Mouse (Mus musculus) cerebellum, adult 9-10 months (tissue): ENCODE data around the gene Lurap1.

ENCODE experiments used
- DNase-seq: peaks from one replicate; pipeline ENCODE4 v3.0.0; 2022

Gene Lurap1

DNA sequence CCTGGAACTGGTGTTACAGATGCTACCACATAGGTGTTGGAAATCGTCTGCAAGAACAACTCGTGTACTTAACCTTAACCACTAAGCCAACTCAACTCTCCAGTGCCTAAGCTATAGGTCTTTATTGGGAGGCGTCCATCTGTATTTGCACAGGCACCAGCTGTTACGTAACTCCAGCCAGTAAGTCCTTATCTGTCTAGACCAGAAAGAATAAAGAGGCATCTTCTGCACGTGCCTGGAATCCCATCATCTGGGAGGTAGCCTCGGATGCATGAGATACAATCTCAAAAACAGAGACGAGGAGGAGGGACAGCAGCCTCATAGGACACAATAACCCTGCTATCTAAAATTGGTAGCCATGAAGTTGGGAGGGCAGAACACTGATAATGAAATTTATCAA, 50.2 kb downstream of the Lurap1 start:
- DNase-seq, result no peak

DNA sequence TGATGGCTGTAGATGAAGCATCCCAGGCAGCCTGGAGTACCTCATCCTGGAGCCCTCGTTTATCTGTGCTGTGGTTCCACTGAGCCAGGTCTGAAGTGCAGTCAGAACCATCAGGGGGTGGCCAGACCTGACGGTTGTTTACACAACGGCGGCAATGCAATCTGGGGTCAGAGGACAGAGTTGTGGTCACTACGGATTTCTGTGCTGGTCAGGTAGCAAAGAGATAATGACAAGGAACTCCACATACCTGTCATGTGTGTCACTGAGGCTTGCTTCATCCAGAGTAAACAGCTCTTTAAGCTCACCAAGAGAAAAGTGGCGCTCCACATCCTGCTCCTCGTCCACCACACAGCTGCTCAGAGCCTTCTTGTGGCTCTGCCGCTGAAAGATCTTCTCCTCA, 53.9 kb downstream of the Lurap1 start:
- no peak for DNase-seq

DNA sequence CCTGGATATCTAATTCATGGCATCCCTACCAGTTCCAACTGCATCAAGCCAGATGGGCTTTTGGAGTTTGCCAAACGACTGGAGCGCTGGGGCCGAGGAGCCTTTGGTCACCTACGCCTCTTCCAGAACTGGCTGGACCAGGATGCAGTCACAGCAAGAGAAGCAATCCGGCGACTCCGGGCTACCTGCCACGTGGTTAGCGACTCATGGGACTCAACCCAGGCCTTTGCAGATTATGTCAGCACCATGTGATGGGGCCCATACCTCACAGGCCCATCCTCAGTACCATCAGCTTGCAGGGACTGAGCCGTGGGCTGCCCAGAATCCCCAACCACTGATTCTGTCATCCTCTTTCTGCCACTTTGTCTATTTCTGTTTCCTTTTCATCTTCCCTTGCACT, 54.8 kb downstream of the Lurap1 start:
- DNase-seq, result no peak

DNA sequence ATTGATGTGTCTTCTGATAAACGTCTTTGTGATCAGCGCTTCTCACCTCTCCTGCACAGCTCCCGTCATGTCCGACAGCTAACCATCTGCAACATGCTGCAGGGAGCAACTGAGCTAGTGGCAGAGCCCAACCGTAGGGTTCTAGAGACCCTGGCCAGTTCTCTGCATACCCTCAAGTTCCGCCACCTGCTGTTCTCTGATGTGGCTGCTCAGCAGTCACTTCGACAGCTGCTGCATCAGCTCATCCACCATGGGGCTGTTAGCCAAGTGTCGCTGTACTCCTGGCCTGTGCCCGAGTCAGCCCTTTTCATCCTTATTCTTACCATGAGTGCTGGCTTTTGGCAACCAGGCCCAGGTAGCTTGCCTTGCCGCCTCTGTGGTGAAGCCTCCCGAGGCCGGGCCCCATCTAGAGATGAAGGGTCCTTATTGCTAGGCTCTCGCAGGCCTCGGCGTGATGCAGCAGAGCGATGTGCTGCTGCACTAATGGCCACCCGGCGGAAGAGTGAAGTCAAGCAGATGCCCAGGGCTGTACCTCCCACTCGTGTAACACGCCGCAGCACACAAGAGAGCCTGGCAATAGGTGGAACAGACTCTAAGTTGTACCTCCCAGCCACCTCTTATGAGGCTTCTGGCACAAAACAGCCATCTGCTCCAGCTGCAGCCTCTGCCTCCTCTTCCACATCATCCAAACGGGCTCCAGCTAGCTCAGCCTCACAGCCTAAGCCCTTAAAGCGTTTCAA, 62.5 kb downstream of the Lurap1 start:
- no peak for DNase-seq
